Mouse (Mus musculus): ENCODE measurements around the gene Cpe.

DNA sequence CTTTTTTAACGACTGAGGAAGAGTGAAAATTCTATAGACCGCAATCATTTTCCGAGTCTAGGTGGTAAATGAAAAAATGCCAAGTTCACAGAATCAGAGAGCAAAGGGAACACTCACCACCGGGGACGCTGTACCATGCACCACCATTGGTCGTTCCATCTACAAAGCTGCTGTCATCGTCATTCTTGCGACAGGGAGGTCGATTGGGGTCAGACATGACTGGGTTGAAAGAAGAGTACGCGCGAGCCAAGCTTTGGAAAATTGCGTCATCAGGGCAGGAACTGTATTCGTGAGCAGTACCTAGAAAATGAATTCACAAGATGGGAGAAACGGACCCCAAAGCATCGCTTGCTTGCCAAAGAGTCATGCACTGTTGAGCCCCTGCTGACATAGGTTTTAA, 83.9 kb downstream of the Cpe start:
- TF ChIP-seq POLR2A (IDR thresholded peaks at IDR 0.05; ENCODE audit: low read depth, low read length) (no peak), CTCF (IDR thresholded peaks at IDR 0.05; ENCODE audit: borderline replicate concordance, insufficient read depth, low read length) (no peak)
